Mouse (Mus musculus): ENCODE measurements around the gene Phf11d. TPM values are rescaled to one million over a fixed set of nuclear protein-coding genes. Genes with fewer than 3 reads are reported as not detected.
"Not testable (repeated sequence)": the region's sequence is repeated elsewhere in the genome, so short reads cannot be mapped to it uniquely, and the experiment has no call there.

Phf11d gene
- 0.19 and 0.29 TPM in 2 replicates for polyA plus RNA-seq (2016; fragmentation: Nextera tagmentation; extraction: Ambion mirVana)

- Histone ChIP-seq H3K9me3 (no peaks in the 10 kb centered on the region), H3K4me3 (no peak within 1 kb of the TSS), H3K36me3 (no peaks in the 10 kb centered on the region), H3K4me2 (replicated peaks) (no peak within 1 kb of the TSS), H3K27ac (replicated peaks) (no peak within 1 kb of the TSS), H3K4me1 (no peaks in the 10 kb centered on the region), H3K27me3 (no peaks in the 10 kb centered on the region), H3K9ac (replicated peaks) (no peak within 1 kb of the TSS)
- WGBS = 85% methylated on average over 6 of the region's 6 CpGs
- no peak for ATAC-seq (ENCODE audit: low FRiP score, low read depth)
These were observed at the start of gene Phf11d for GRCm38 (mm10) chr14:59365244-59365644. Gene Phf11d (minus strand): TSS chr14:59365470.

DNA sequence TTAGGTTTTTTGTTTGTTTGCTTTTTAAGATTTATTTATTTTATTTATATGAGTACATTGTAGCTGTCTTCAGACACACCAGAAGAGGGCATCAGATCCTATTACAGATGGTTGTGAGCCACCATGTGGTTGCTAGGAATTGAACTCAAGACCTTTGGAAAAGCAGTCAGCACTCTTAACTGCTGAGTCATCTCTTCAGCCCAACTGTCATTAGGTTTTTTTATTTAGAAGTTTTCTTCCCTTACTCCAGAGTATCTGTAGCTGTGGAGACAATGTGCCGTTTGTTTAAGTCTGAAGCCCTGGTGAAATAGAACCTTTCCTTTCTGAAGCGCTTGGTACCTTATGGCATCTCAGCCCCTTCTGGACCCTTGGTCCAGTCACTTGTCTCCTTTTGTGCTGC lies 49.7 kb upstream of the Phf11d start:
- 95% methylated on average over 2 of the region's 2 CpGs for WGBS
- H3K4me2 ChIP-seq (replicated peaks); H3K9me3 ChIP-seq; H3K27ac ChIP-seq (replicated peaks); H3K4me3 ChIP-seq; ATAC-seq (ENCODE audit: low FRiP score, low read depth); H3K4me1 ChIP-seq; H3K9ac ChIP-seq (replicated peaks); H3K27me3 ChIP-seq: not testable (repeated sequence)
- peaks cover 15% of the 10 kb centered on the region; the same call in 1 of the 2 replicates for H3K36me3 ChIP-seq

GRCm38 (mm10) chr14:59396999-59397398 lies 31.7 kb upstream of the Phf11d start:
- Histone ChIP-seq H3K9ac (replicated peaks) (no peak overlapping the region), H3K27ac (replicated peaks) (no peak overlapping the region), H3K36me3 (peaks cover 3% of the 10 kb centered on the region; the same call in 1 of the 2 replicates), H3K9me3 (no peaks in the 10 kb centered on the region), H3K4me1 (no peaks in the 10 kb centered on the region), H3K4me3 (no peak overlapping the region), H3K27me3 (no peaks in the 10 kb centered on the region), H3K4me2 (replicated peaks) (no peak overlapping the region)
- ATAC-seq (ENCODE audit: low FRiP score, low read depth) = no peak
- WGBS = 73% methylated on average over 2 of the region's 2 CpGs

DNA sequence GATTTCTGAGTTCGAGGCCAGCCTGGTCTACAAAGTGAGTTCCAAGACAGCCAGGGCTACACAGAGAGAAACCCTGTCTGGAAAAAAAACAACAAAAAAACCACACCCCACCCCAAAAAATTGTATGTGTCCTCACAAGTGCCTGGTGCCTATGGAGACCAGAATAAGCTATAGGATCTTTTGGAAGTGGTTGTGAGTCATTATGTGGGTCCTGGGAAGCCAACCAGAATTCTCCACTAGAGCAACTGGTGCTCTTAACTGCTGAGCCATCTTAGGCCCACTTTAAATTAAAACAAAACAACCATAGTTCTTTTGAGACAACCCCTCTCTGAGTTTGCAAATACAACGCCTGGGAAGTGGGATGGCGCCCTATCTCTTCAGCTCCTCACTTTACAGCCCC lies 30.0 kb upstream of the Phf11d start, which contains the start of gene Phf11c:
Gene Phf11c (minus strand): TSS at position 101 of the 400 bp plus-strand sequence.
- 91% methylated on average over 3 of the region's 3 CpGs for WGBS
- Histone ChIP-seq H3K36me3 (no peaks in the 10 kb centered on the region), H3K4me3 (no peak within 1 kb of the TSS), H3K4me2 (replicated peaks) (no peak within 1 kb of the TSS), H3K27me3 (no peaks in the 10 kb centered on the region), H3K9ac (replicated peaks) (no peak within 1 kb of the TSS), H3K4me1 (no peaks in the 10 kb centered on the region), H3K9me3 (no peaks in the 10 kb centered on the region), H3K27ac (replicated peaks) (no peak within 1 kb of the TSS)
- ATAC-seq (ENCODE audit: low FRiP score, low read depth) = no peak

DNA sequence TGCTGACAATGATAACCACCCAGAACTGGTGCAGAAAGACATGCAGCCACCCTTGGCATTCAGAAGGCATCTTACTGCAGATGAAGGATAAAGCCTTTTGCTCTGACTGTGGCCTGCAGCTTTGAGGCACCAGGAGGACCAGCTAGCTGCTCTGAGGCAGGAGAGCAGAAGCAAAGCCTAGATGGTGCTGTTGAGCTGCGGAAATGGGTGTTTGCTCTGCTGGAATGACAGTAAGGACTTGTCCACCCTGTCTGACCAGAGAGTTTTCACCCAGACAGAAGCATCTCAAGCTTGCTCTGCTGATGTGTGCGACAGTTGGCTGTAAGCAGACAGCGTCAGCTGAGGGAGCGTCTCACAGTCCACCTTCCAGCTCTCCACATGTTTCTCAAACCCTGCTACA lies 24.9 kb upstream of the Phf11d start:
- ATAC-seq (ENCODE audit: low FRiP score, low read depth); H3K9me3 ChIP-seq; H3K9ac ChIP-seq (replicated peaks); H3K4me2 ChIP-seq (replicated peaks); H3K4me3 ChIP-seq; H3K36me3 ChIP-seq; H3K27ac ChIP-seq (replicated peaks); H3K27me3 ChIP-seq; H3K4me1 ChIP-seq: not testable (repeated sequence)
- WGBS = 69% methylated on average over 4 of the region's 4 CpGs

GRCm38 (mm10) chr14:59389532-59389931 lies 24.3 kb upstream of the Phf11d start:
- H3K27me3 ChIP-seq = no peaks in the 10 kb centered on the region
- WGBS = 72% methylated on average over 1 of the region's 1 CpGs
- no peaks in the 10 kb centered on the region for H3K36me3 ChIP-seq
- no peak overlapping the region for H3K4me2 ChIP-seq (replicated peaks)
- no peak for ATAC-seq (ENCODE audit: low FRiP score, low read depth)
- no peak overlapping the region for H3K4me3 ChIP-seq
- no peaks in the 10 kb centered on the region for H3K4me1 ChIP-seq
- H3K27ac ChIP-seq (replicated peaks) = no peak overlapping the region
- H3K9ac ChIP-seq (replicated peaks) = no peak overlapping the region
- H3K9me3 ChIP-seq = no peaks in the 10 kb centered on the region

- 0 out of 2 replicates have a peak, but pooled peaks cover 7% of the 10 kb centered on the region for H3K9me3 ChIP-seq
- H3K4me2 ChIP-seq (replicated peaks) = no peak overlapping the region
- no peak overlapping the region for H3K4me3 ChIP-seq
- 93% methylated on average over 25 of the region's 25 CpGs for WGBS
- H3K27me3 ChIP-seq = no peaks in the 10 kb centered on the region
- H3K4me1 ChIP-seq = no peaks in the 10 kb centered on the region
- no peaks in the 10 kb centered on the region for H3K36me3 ChIP-seq
- ATAC-seq (ENCODE audit: low FRiP score, low read depth) = no peak
- H3K27ac ChIP-seq (replicated peaks) = no peak overlapping the region
- no peak overlapping the region for H3K9ac ChIP-seq (replicated peaks)
These were observed 5.2 kb upstream of the Phf11d start for GRCm38 (mm10) chr14:59370348-59371068.

GRCm38 (mm10) chr14:59366386-59367105 lies 1.3 kb upstream of the Phf11d start:
- Histone ChIP-seq H3K9ac (replicated peaks) (no peak overlapping the region), H3K4me3 (no peak overlapping the region), H3K4me2 (replicated peaks) (no peak overlapping the region), H3K36me3 (no peaks in the 10 kb centered on the region), H3K9me3 (0 out of 2 replicates have a peak, but pooled peaks cover 6% of the 10 kb centered on the region), H3K27ac (replicated peaks) (no peak overlapping the region), H3K27me3 (no peaks in the 10 kb centered on the region), H3K4me1 (no peaks in the 10 kb centered on the region)
- no peak for ATAC-seq (ENCODE audit: low FRiP score, low read depth)
- WGBS = 90% methylated on average over 8 of the region's 8 CpGs

DNA sequence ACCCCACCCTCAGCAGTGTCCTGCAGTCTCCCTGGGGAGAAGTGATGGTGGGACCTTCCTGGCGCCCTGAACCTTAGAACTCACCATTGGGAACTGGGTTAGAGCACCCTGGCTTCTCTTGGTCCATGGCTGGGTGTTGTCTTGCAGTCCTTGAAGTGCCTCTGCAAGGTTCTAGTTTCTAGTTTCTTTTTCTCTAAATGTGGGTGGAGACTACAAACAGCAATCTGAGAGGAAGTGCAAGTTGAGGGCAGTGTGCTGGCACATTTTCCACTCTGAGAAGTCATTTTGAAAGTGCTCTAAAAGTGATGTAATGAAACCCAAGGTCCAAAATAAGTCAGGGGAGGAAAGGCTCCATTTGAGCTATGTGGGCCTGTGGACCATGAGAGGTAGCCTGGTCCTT lies 24.1 kb downstream of the Phf11d start, which contains the start of gene Phf11b:
Gene Phf11b (minus strand): TSS at position 163 of the 400 bp plus-strand sequence.
- H3K9me3 ChIP-seq; H3K4me1 ChIP-seq; H3K4me2 ChIP-seq (replicated peaks); H3K4me3 ChIP-seq; ATAC-seq (ENCODE audit: low FRiP score, low read depth); H3K27ac ChIP-seq (replicated peaks); H3K9ac ChIP-seq (replicated peaks); H3K27me3 ChIP-seq; H3K36me3 ChIP-seq: not testable (repeated sequence)
- 68% methylated on average over 1 of the region's 1 CpGs for WGBS

DNA sequence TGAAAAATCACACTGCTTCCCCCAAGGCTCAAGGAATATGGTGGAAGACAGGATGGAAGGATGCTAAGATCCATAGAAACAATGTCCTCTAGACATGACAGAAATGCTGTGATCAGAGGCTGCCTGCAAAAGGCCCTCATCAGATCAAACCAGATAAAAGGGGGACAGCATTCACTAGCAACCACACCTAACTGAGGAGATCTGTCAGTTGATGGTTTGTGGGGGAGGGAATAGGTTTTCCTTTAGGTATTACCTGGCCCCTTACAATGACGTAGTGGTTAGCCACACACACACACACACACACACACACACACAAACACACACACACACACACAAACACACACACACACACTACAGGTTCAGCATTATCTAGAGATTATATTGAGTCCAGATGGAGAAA lies 25.7 kb downstream of the Phf11d start:
- WGBS = 83% methylated on average over 1 of the region's 1 CpGs
- H3K27ac ChIP-seq (replicated peaks) = no peak overlapping the region
- no peaks in the 10 kb centered on the region for H3K9me3 ChIP-seq

DNA sequence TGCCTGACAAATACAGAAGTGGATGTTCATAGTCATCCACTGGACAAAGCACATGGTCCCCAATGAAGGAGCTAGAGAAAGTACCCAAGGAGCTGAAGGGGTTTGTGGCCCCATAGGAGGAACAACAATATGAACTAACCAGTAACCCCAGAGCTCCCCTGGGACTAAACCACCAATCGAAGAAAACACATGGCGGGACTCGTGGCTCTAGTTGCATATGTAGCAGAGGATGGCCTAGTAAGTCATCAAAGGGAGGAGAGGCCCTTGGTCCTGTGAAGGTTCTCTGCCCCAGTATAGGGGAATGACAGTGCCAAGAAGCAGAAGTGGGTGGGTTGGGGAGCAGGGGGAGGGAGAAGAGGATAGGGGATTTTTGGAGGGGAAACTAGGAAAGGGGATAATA lies 29.2 kb downstream of the Phf11d start:
- H3K4me3 ChIP-seq; ATAC-seq (ENCODE audit: low FRiP score, low read depth); H3K27ac ChIP-seq (replicated peaks); H3K27me3 ChIP-seq; H3K4me1 ChIP-seq; H3K9ac ChIP-seq (replicated peaks); H3K9me3 ChIP-seq; H3K4me2 ChIP-seq (replicated peaks); H3K36me3 ChIP-seq: not testable (repeated sequence)
- WGBS = 86% methylated on average over 3 of the region's 3 CpGs

More for the DNA sequence above, 25.7 kb downstream of the Phf11d start:
- H3K36me3 ChIP-seq = no peaks in the 10 kb centered on the region
- no peak for ATAC-seq (ENCODE audit: low FRiP score, low read depth)
- H3K27me3 ChIP-seq = no peaks in the 10 kb centered on the region
- H3K4me3 ChIP-seq = no peak overlapping the region
- no peaks in the 10 kb centered on the region for H3K4me1 ChIP-seq
- H3K4me2 ChIP-seq (replicated peaks) = no peak overlapping the region
- no peak overlapping the region for H3K9ac ChIP-seq (replicated peaks)

- H3K4me2 ChIP-seq (replicated peaks); ATAC-seq (ENCODE audit: low FRiP score, low read depth); H3K9ac ChIP-seq (replicated peaks); H3K4me3 ChIP-seq; H3K27ac ChIP-seq (replicated peaks); H3K27me3 ChIP-seq; H3K36me3 ChIP-seq; H3K4me1 ChIP-seq; H3K9me3 ChIP-seq: not testable (repeated sequence)
- WGBS = 64% methylated on average over 3 of the region's 3 CpGs
These were observed 34.8 kb downstream of the Phf11d start for GRCm38 (mm10) chr14:59330499-59330898.

Measured in midbrain, embryonic 12.5 days (tissue).